Mouse (Mus musculus): ENCODE results near the gene Klrc3.
A peak's percentile ranks its signal among the peaks of the same experiment; 100 is the strongest.
"Not testable (repeated sequence)": the region's sequence is repeated elsewhere in the genome, so short reads cannot be mapped to it uniquely, and the experiment has no call there.

The Klrc3 gene

DNA sequence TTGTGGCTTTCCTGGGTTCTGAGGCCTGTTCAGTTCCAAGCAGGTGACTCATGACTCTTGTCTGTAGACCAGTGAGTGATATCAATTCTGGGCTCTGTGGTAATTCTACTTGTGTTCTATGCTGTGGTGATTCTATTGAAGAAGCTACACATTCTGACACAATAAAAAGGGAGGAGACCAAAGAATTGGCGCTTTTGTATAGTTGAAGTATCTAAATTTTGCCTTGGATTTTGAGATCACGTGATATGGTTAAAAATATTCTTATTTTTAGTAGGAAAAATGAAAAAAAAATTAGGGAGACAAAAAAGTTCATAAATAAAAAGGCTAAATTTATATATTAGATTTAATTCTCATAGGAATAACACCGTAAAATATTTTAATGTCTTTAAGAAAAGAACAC is at the start of gene Klrc3:
Klrc3 (minus strand) TSS at position 101 of the 400 bp plus-strand sequence.
- DNase-seq (ENCODE audit: low spot score in 2 of 2), result not testable (repeated sequence)

DNA sequence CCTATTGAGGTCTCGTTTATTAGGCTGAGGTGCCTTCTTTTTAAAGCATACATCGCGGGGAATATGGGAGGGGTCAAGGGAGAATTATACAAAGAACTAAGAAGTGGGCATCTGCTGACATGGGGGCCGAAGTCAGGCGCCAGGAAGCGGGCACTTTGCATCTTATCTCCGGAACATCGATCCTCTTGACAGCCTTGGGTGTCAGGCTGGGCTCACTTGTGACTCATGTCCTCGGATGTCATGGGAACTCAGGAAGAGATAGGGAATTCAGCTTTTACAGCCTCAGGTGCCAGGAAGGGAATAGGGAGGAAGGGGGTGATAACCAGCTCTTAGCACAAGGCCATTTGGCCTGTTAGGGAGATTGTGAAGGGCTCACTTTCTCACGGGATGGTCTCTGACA is 48.3 kb upstream of the Klrc3 start:
- not testable (repeated sequence) for DNase-seq (ENCODE audit: low spot score in 2 of 2)

DNA sequence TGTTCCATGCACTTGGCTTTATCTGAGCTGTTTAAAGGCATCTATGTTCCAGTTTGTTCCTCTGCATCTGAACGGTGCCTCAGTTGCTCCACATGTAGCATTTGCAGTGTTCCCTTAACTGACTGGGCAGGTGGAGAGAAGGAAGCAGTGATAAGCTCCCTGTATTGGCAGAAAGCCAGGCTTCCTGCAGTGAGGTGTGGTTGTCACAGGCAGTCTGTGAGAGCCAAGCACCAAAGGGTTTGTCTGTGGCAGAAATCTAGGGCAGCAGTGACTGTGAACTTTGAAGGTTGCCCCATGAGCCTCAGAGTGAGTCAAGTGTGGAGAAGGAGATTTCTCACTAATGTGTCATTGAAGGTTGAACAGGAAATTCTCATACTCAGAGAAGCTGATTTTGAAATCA is 37.2 kb upstream of the Klrc3 start:
- peak in 1 of 2 experiments; percentile 14 for DNase-seq (ENCODE audit: low spot score in 2 of 2)

DNA sequence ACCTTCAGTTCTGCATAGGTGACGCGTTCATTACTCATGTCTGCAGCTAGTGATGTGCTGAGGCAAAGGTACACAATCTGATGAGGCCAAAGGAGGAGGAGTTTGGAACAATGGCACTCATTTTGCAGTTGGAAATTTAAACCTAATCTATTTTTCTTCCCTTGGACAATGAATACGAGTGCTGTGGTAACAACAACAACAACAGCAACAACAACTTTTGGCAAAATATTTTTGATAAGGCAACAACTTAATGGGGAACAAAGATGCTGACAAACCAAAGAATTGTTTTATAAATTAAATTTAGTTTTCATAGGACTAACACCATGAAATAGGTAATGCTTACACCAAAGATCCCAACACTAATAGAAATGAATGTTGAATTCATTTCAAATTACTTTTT is 35.7 kb upstream of the Klrc3 start, which contains the start of gene Klrc1:
Klrc1 (minus strand) TSS at position 101 of the 400 bp plus-strand sequence.
- no peak for DNase-seq (ENCODE audit: low spot score in 2 of 2)

DNA sequence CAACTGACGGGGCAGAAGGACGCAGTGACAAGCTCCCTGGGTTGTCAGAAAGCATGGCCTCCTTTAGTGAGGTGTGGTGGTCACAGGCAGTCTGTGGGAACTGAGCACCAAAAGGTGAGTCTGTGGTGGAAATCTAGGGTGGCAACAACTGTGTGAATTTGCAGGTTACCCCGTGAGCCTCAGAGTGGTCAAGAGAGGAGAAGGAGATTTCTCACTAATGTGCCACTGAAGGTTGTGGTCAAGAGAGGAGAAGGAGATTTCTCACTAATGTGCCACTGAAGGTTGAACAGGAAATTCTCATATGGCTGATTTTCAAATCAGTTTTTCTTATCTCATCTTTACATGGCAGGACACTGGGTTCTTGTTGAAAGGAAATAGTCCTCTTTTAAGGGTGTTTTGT is 18.2 kb upstream of the Klrc3 start:
- DNase-seq (ENCODE audit: low spot score in 2 of 2), result not testable (repeated sequence)

DNA sequence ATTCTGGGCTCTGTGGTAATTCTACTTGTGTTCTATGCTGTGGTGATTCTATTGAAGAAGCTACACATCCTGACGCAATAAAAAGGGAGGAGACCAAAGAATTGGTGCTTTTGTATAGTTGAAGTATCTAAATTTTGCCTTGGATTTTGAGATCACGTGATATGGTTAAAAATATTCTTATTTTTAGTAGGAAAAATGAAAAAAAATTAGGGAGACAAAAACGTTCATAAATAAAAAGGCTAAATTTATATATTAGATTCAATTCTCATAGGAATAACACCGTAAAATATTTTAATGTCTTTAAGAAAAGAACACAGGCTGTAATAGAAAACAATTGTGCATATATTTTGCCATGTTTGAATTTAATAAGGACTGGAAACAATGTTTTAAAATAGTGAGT is 17.5 kb upstream of the Klrc3 start, which contains the start of gene Klrc2:
Klrc2 (minus strand) TSS at position 101 of the 400 bp plus-strand sequence.
- not testable (repeated sequence) for DNase-seq (ENCODE audit: low spot score in 2 of 2)

DNA sequence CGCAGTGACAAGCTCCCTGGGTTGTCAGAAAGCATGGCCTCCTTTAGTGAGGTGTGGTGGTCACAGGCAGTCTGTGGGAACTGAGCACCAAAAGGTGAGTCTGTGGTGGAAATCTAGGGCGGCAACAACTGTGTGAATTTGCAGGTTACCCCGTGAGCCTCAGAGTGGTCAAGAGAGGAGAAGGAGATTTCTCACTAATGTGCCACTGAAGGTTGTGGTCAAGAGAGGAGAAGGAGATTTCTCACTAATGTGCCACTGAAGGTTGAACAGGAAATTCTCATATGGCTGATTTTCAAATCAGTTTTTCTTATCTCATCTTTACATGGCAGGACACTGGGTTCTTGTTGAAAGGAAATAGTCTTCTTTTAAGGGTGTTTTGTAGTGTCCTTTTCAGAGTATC is 917 bp upstream of the Klrc3 start:
- not testable (repeated sequence) for DNase-seq (ENCODE audit: low spot score in 2 of 2)

DNA sequence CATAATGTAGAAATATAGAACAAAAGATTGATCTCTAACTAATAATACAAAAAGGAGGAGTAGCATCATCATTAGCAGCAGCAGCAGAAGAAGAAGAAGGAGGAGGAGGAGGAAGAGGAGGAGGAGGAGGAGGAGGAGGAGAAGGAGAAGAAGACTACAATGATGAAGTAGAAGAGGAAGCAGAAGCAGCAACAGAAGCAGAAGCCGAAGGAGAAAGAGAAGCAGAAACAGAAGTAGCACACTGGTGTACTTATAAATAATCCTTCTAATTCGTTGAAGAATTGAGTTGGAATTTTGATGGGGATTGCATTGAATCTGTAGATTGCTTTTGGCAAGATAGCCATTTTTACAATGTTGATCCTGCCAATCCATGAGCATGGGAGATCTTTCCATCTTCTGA is 12.1 kb downstream of the Klrc3 start:
- DNase-seq (ENCODE audit: low spot score in 2 of 2), result not testable (repeated sequence)

DNA sequence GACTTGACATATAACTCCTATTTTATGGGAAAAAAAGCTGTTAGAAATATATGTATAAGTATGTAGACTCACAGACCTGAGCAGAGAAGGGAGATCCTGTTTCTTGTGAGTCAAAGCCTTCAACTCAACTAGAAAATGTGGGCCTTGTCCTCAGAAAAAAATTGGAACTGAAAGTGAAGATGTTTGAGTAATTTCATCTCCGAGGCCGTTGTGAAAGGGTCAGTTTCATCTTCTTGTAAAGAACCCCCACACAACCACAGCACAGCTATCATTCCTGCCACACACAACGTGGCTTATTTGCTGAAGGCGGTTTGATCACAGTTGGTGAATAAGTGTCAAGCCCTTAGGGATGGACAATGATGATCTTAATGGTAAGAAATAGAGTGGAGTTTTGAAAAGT is 19.4 kb downstream of the Klrc3 start, which contains the start of gene Klrk1:
Klrk1 (minus strand) TSS at position 130 of the 400 bp plus-strand sequence.
- DNase-seq (ENCODE audit: low spot score in 2 of 2), result no peak

DNA sequence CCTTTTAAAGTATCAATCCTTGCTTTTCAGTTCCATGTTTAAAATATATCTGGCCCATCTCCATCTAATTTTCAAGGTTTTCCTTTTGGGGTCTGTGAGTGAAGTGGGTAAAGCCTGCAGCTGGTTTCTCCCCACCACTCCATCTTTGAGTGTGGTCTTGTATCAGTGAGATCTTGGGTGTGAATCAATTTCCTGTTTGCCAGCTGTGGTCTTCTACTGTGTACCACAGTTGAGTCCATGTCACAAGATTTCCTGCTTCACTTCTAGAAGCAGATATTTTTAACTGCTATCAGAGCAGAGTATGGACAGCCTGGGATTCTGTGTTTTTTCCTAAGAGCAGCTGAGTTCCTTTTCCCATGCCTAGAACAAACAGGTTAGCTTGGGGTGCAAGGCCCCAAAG is 34.8 kb downstream of the Klrc3 start:
- no peak for DNase-seq (ENCODE audit: low spot score in 2 of 2)

DNA sequence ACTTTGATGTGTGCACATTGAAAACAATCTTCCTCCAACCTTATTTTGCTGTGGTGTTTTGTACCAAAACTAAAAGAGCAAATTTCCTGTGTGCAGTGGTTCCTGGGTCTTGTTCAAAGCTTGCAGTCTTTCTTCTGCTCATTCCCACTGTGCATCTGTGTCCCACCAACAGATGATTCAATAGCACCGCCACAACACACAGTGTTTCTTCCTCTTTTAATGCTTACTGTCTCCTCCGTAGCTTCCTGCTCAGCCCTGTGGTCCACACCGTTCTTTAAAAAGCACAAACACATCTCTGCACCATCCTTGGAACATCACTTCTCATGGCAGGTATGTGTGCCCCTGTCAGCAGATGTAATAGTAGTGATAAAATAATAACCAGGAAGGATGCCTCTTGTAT is 51.6 kb downstream of the Klrc3 start, which contains the start of gene Klrd1:
Klrd1 (plus strand) TSS at position 275 of the 400 bp plus-strand sequence.
- DNase-seq (ENCODE audit: low spot score in 2 of 2), result no peak
